Mouse (Mus musculus) spleen, adult 2 months (tissue): ENCODE results near the gene Spry1.

Source experiments
- CTCF ChIP-seq: fragments of 200-500 bp; IDR thresholded peaks from 2 replicates; pipeline ENCODE4 v1.5.1; 2011; ENCODE audit warnings: mild to moderate bottlenecking, inconsistent platforms; ENCODE audit not compliant: insufficient read depth, insufficient read length, insufficient replicate concordance; ENCODE audit errors: extremely low read depth
- POLR2A ChIP-seq: fragments of 200-500 bp; IDR thresholded peaks from 2 replicates; pipeline ENCODE4 v1.6.1; 2011; ENCODE audit warnings: low read depth, low read length, inconsistent platforms

DNA sequence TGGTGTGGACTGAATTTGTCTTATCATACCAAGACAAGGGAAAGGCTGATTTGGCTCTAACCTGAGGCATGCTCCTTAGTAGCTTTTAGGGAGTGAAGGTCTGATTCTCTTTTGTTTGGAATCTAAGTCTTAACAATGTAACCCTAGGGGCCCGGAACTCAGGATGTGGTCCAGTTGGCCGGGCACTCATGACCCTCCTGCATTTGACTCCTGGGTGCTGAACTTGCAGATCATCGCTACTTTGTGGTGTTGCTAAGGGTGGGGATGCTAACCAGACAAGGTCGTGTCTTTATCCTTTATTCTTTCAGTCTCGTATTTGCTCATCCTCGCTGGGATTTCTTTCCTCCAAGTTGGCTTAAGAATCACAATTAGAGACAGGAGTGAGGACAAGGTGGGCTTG is 47.0 kb downstream of the Spry1 start:
- TF ChIP-seq POLR2A: no peak
- no peak for TF ChIP-seq CTCF
